Comparison of ENCODE assay signal across 10 mouse cellular contexts in genomic region chr6:115701302-115701701, GRCm38 (mm10). TPM values are rescaled to one million over a fixed set of nuclear protein-coding genes. Genes with fewer than 3 reads are reported as not detected.
DNase-seq lines count a peak whose midpoint lies in the region; ATAC-seq and TF ChIP-seq lines count a peak whose summit lies in the region.
"Had no signal": no experiment of that assay in that cellular context is flagged by ENCODE, and none has a peak within 500 bp of the region (broad histone marks: within the 10 kb centered on the region; RNA-seq: fewer than 3 reads in every experiment).

No protein-coding gene starts in this region.

- H3K9ac ChIP-seq in liver, adult 2 months (ENCODE audit: low read depth, low read length), result no peak overlapping the region
- H3K9ac ChIP-seq in liver, embryonic 11.5 days (ENCODE audit: low read depth, low read length), result no peak overlapping the region

- WGBS in cerebellum, adult 2 months, result 59% methylated on average over 11 of the region's 11 CpGs
- 68% methylated on average over 11 of the region's 11 CpGs for WGBS in liver, adult 2 months
- WGBS in liver, embryonic 11.5 days, result 53% methylated on average over 11 of the region's 11 CpGs

- no peak for TF ChIP-seq POLR2A in cerebellum, adult 2 months (IDR thresholded peaks at IDR 0.05; ENCODE audit: borderline replicate concordance, insufficient read depth, low read length)
- TF ChIP-seq POLR2A in liver, adult 2 months (IDR thresholded peaks at IDR 0.05; ENCODE audit: extremely low read depth, insufficient read depth, low read length), result no peak

- H3K4me1 ChIP-seq in cerebellum, adult 2 months (ENCODE audit: control insufficient read depth, insufficient read depth, low read length), result no peaks in the 10 kb centered on the region; the same call in 1 of the 2 replicates
- H3K4me1 ChIP-seq in liver, adult 2 months (ENCODE audit: control insufficient read depth, insufficient read depth, low read length), result no peaks in the 10 kb centered on the region
- H3K4me1 ChIP-seq in liver, embryonic 11.5 days (replicated peaks; ENCODE audit: control insufficient read depth, insufficient read depth, low read length), result no peaks in the 10 kb centered on the region

- ATAC-seq in liver, embryonic 11.5 days (replicated peaks; ENCODE audit: low FRiP score), result no peak

- H3K27ac ChIP-seq in cerebellum, adult 2 months (ENCODE audit: insufficient read depth, low read length), result no peak overlapping the region
- H3K27ac ChIP-seq in liver, adult 2 months (replicated peaks; ENCODE audit: insufficient read depth, low read depth, low read length), result no peak overlapping the region
- no peak overlapping the region for H3K27ac ChIP-seq in liver, embryonic 11.5 days (ENCODE audit: low read depth, low read length)

- no peaks in the 10 kb centered on the region for H3K27me3 ChIP-seq in cerebellum, adult 2 months (ENCODE audit: control insufficient read depth, insufficient read depth, low read length)
- no peaks in the 10 kb centered on the region for H3K27me3 ChIP-seq in liver, adult 2 months (ENCODE audit: control insufficient read depth, insufficient read depth, low read length)
- no peaks in the 10 kb centered on the region for H3K27me3 ChIP-seq in liver, embryonic 11.5 days (replicated peaks; ENCODE audit: control insufficient read depth, insufficient read depth, low read length)

- 0 out of 2 replicates have a peak, but pooled peaks have one; percentile 11 for TF ChIP-seq CTCF in cerebellum, adult 2 months (IDR thresholded peaks at IDR 0.05; ENCODE audit: borderline replicate concordance, insufficient read depth, low read depth, low read length)
- peak; percentile 32; the same call in 1 of the 2 replicates for TF ChIP-seq CTCF in liver, adult 2 months (IDR thresholded peaks at IDR 0.05; ENCODE audit: low read depth, low read length)

- no peaks in the 10 kb centered on the region for H3K36me3 ChIP-seq in liver, adult 2 months (ENCODE audit: control insufficient read depth, insufficient read depth, low read length)
- H3K36me3 ChIP-seq in liver, embryonic 11.5 days (ENCODE audit: control insufficient read depth, insufficient read depth, low read length), result no peaks in the 10 kb centered on the region

- H3K79me2 ChIP-seq in liver, adult 2 months (ENCODE audit: control insufficient read depth, insufficient read depth, low read length), result no peaks in the 10 kb centered on the region

- no peak for DNase-seq in cerebellum, adult 2 months
- DNase-seq in cerebellum, adult 11-12 months, result no peak
- DNase-seq in liver, adult 2 months (ENCODE audit: extremely low read depth, low read depth, low spot score), result no peak
- no peak for DNase-seq in liver, embryonic 11.5 days (ENCODE audit: low spot score)
- DNase-seq in MEL-GATA-1-ER (ENCODE audit: extremely low read depth, low read depth), result peak; percentile 43
- DNase-seq in retina, embryonic 14.5 days (ENCODE audit: low spot score), result peak; percentile 8
- DNase-seq in layer of hippocampus, adult 18-20 months (ENCODE audit: low spot score in 2 of 2), result no peak
- no peak for DNase-seq in natural killer cell, adult 2 months (ENCODE audit: low spot score in 2 of 2)
- DNase-seq: midbrain, embryonic 14.5 days; right cerebral cortex, adult 18-20 months had no signal

- no peaks in the 10 kb centered on the region for H3K9me3 ChIP-seq in liver, embryonic 11.5 days (ENCODE audit: control insufficient read depth, low read length)

- H3K4me3 ChIP-seq in cerebellum, adult 2 months (replicated peaks; ENCODE audit: insufficient read depth, low read depth, low read length), result no peak overlapping the region
- no peak overlapping the region for H3K4me3 ChIP-seq in liver, adult 2 months (ENCODE audit: insufficient read depth, low read depth, low read length)
- no peak overlapping the region for H3K4me3 ChIP-seq in liver, embryonic 11.5 days (ENCODE audit: low read depth, low read length)

- no peak overlapping the region for H3K4me2 ChIP-seq in liver, embryonic 11.5 days

RNA-seq across cellular contexts. Expression of gene Raf1, which starts 24.9 kb away (rescaled TPM):
- 148 and 152 TPM in 2 replicates for polyA plus RNA-seq in cerebellum, adult 2 months (2012; rRNA removed)
- total RNA-seq in liver, adult 2 months (2014; rRNA removed), result 71.0 and 92.3 TPM in 2 replicates
- 90.3 and 129 TPM in 2 replicates for polyA plus RNA-seq in liver, adult 2 months (2012; rRNA removed)
- 70.1 and 70.7 TPM in 2 replicates for polyA plus RNA-seq in liver, embryonic 11.5 days (2014; fragmentation: Nextera tagmentation; extraction: Ambion mirVana)
- total RNA-seq in layer of hippocampus, adult 18-20 months (2021), result 10 to 100 TPM; 78.5 to 79.3 TPM

Comparison
In these comparisons a context has a peak if more than half of its experiments do, and no peak if none do; other contexts are left out.
1. DNase-seq: peak in MEL-GATA-1-ER (single experiment) and retina, embryonic 14.5 days (single experiment); none in cerebellum, adult 2 months (0 of 2), cerebellum, adult 11-12 months (single experiment), liver, adult 2 months (single experiment), liver, embryonic 11.5 days (single experiment), layer of hippocampus, adult 18-20 months (0 of 2) and natural killer cell, adult 2 months (0 of 2).